Mouse (Mus musculus) hindbrain, embryonic 16.5 days (tissue): Measurements from ENCODE around the gene Lrrc3b. TPM values are rescaled to one million over a fixed set of nuclear protein-coding genes. Genes with fewer than 3 reads are reported as not detected.

ENCODE experiments used
- ATAC-seq: fragments of 200-750 bp; cut with Nextera tagmentation; 2 replicates; pipeline ENCODE4 v1.8.0; 2017; ENCODE audit warnings: moderate TSS enrichment, moderate library complexity
- H3K27ac ChIP-seq: fragments of 300-500 bp; sonication (generic); 2 replicates; pipeline ENCODE4 v1.5.1; 2014; ENCODE audit warnings: low read depth, mild to moderate bottlenecking, control low read depth, low read length, moderate library complexity
- H3K27me3 ChIP-seq: fragments of 300-500 bp; sonication (generic); replicated peaks from 2 replicates; pipeline ENCODE4 v1.6.1; 2014; ENCODE audit warnings: low read length; ENCODE audit not compliant: control insufficient read depth, insufficient read depth
- H3K36me3 ChIP-seq: fragments of 300-500 bp; sonication (generic); 2 replicates; pipeline ENCODE4 v1.6.1; 2014; ENCODE audit warnings: mild to moderate bottlenecking, low read length, moderate library complexity, mixed read lengths; ENCODE audit not compliant: control insufficient read depth, insufficient read depth
- H3K4me1 ChIP-seq: fragments of 300-500 bp; sonication (generic); 2 replicates; pipeline ENCODE4 v1.6.1; 2014; ENCODE audit warnings: low read depth, low read length; ENCODE audit not compliant: control insufficient read depth, insufficient read depth
- H3K4me2 ChIP-seq: fragments of 300-500 bp; sonication (generic); 2 replicates; pipeline ENCODE4 v1.6.1; 2014; ENCODE audit warnings: mild to moderate bottlenecking, low read length, control low read depth, moderate library complexity
- H3K4me3 ChIP-seq: fragments of 300-500 bp; sonication (generic); 2 replicates; pipeline ENCODE4 v1.5.1; 2014; ENCODE audit warnings: mild to moderate bottlenecking, low read length, control low read depth, moderate library complexity
- H3K9ac ChIP-seq: fragments of 300-500 bp; sonication (generic); 2 replicates; pipeline ENCODE4 v1.6.1; 2014; ENCODE audit warnings: low read depth, mild to moderate bottlenecking, control low read depth, low read length, moderate library complexity
- H3K9me3 ChIP-seq: fragments of 300-500 bp; sonication (generic); 2 replicates; pipeline ENCODE4 v1.6.1; 2014; ENCODE audit warnings: mild to moderate bottlenecking, low read length, moderate library complexity; ENCODE audit not compliant: control insufficient read depth
- WGBS: fragments of 180-500 bp; shearing (Covaris S2); extraction: QIAGEN DNeasy Blood & Tissue Kit; methylation state at CpG from one replicate; pipeline ENCODE4 v1.1.7; 2014; 5-methylcytosine and 5-hydroxymethylcytosine counted together
- polyA plus RNA-seq: library from polyadenylated mRNA; unstranded; fragments of >200 nt; fragmentation: Nextera tagmentation; extraction: Ambion mirVana; gene quantifications from 2 replicates; pipeline ENCODE4 v1.2.1, GENCODE M21; 2015

Gene Lrrc3b
- polyA plus RNA-seq: 31.4 and 34.5 TPM in 2 replicates

- under 1% methylated on average over 44 of the region's 51 CpGs for WGBS
- Histone ChIP-seq H3K4me1 (peaks cover 5% of the 10 kb centered on the region; the same call in 1 of the 2 replicates), H3K36me3 (no peaks in the 10 kb centered on the region), H3K4me3 (peak within 1 kb of the TSS; percentile 69), H3K4me2 (peak within 1 kb of the TSS; percentile 78), H3K9me3 (no peaks in the 10 kb centered on the region), H3K27ac (peak within 1 kb of the TSS; percentile 87), H3K9ac (peak within 1 kb of the TSS; percentile 77), H3K27me3 (no peaks in the 10 kb centered on the region)
- ATAC-seq: peak; percentile 96
Measured at GRCm38 (mm10) chr14:15438485-15439157, at the start of gene Lrrc3b. Lrrc3b (minus strand) TSS chr14:15438987.

- H3K4me1 ChIP-seq: no peaks in the 10 kb centered on the region
Measured at GRCm38 (mm10) chr14:15477668-15478067, 38.9 kb upstream of the Lrrc3b start.

GRCm38 (mm10) chr14:15438096-15438484, 697 bp downstream of the Lrrc3b start:
- peak overlapping the region; percentile 69 for H3K4me3 ChIP-seq
- H3K4me2 ChIP-seq: peak overlapping the region; percentile 78
- peak overlapping the region; percentile 77 for H3K9ac ChIP-seq
- whole genome bisulfite sequencing: under 1% methylated on average over 11 of the region's 11 CpGs
- ATAC-seq: peak; percentile 46
- H3K36me3 ChIP-seq: no peaks in the 10 kb centered on the region
- H3K27ac ChIP-seq: peak overlapping the region; percentile 87
- H3K9me3 ChIP-seq: no peaks in the 10 kb centered on the region
- peaks cover 5% of the 10 kb centered on the region; the same call in 1 of the 2 replicates for H3K4me1 ChIP-seq
- no peaks in the 10 kb centered on the region for H3K27me3 ChIP-seq

More at GRCm38 (mm10) chr14:15477668-15478067, 38.9 kb upstream of the Lrrc3b start:
- Histone ChIP-seq H3K4me3 (no peak overlapping the region), H3K9ac (no peak overlapping the region), H3K4me2 (no peak overlapping the region), H3K9me3 (no peaks in the 10 kb centered on the region), H3K27ac (no peak overlapping the region), H3K27me3 (no peaks in the 10 kb centered on the region), H3K36me3 (no peaks in the 10 kb centered on the region)
- no peak for ATAC-seq

GRCm38 (mm10) chr14:15437501-15437941, 1.3 kb downstream of the Lrrc3b start:
- peak; percentile 45 for ATAC-seq
- 4% methylated on average over 15 of the region's 15 CpGs for WGBS
- H3K9me3 ChIP-seq: no peaks in the 10 kb centered on the region
- H3K4me1 ChIP-seq: peaks cover 5% of the 10 kb centered on the region; the same call in 1 of the 2 replicates
- peak overlapping the region; percentile 77 for H3K9ac ChIP-seq
- H3K4me2 ChIP-seq: peak overlapping the region; percentile 78
- no peaks in the 10 kb centered on the region for H3K36me3 ChIP-seq
- peak overlapping the region; percentile 87 for H3K27ac ChIP-seq
- peak overlapping the region; percentile 69 for H3K4me3 ChIP-seq
- no peaks in the 10 kb centered on the region for H3K27me3 ChIP-seq

- H3K4me3 ChIP-seq: peak overlapping the region; percentile 69
- H3K27me3 ChIP-seq: no peaks in the 10 kb centered on the region
- H3K9ac ChIP-seq: peak overlapping the region; percentile 77
- H3K4me1 ChIP-seq: peaks cover 5% of the 10 kb centered on the region; the same call in 1 of the 2 replicates
- no peaks in the 10 kb centered on the region for H3K9me3 ChIP-seq
- H3K36me3 ChIP-seq: no peaks in the 10 kb centered on the region
- peak overlapping the region; percentile 87 for H3K27ac ChIP-seq
- H3K4me2 ChIP-seq: peak overlapping the region; percentile 78
- ATAC-seq: no peak
- 49% methylated on average over 4 of the region's 4 CpGs for WGBS
Measured at GRCm38 (mm10) chr14:15437046-15437445, 1.7 kb downstream of the Lrrc3b start.

- H3K27ac ChIP-seq: no peak overlapping the region
- no peaks in the 10 kb centered on the region for H3K9me3 ChIP-seq
- 93% methylated on average over 4 of the region's 4 CpGs for WGBS
- H3K9ac ChIP-seq: no peak overlapping the region; the same call in 1 of the 2 replicates
- no peaks in the 10 kb centered on the region for H3K27me3 ChIP-seq
- H3K4me3 ChIP-seq: peak overlapping the region; percentile 69
- H3K4me2 ChIP-seq: peak overlapping the region; percentile 78
- peaks cover 5% of the 10 kb centered on the region; the same call in 1 of the 2 replicates for H3K4me1 ChIP-seq
- ATAC-seq: no peak
- no peaks in the 10 kb centered on the region for H3K36me3 ChIP-seq
Measured at GRCm38 (mm10) chr14:15436586-15436985, 2.2 kb downstream of the Lrrc3b start.

GRCm38 (mm10) chr14:15432396-15432795, 6.4 kb downstream of the Lrrc3b start:
- 71% methylated on average over 1 of the region's 1 CpGs for WGBS
- ATAC-seq: no peak
- H3K27ac ChIP-seq: no peak overlapping the region
- H3K4me1 ChIP-seq: peaks cover 3% of the 10 kb centered on the region; the same call in 1 of the 2 replicates
- no peaks in the 10 kb centered on the region for H3K36me3 ChIP-seq
- no peak overlapping the region for H3K9ac ChIP-seq
- H3K27me3 ChIP-seq: no peaks in the 10 kb centered on the region
- H3K4me2 ChIP-seq: no peak overlapping the region
- no peaks in the 10 kb centered on the region for H3K9me3 ChIP-seq
- H3K4me3 ChIP-seq: no peak overlapping the region

GRCm38 (mm10) chr14:15421624-15422023, 17.2 kb downstream of the Lrrc3b start:
- H3K36me3 ChIP-seq: no peaks in the 10 kb centered on the region
- no peak overlapping the region for H3K4me2 ChIP-seq
- H3K4me1 ChIP-seq: no peaks in the 10 kb centered on the region
- H3K9me3 ChIP-seq: no peaks in the 10 kb centered on the region
- 79% methylated on average over 1 of the region's 1 CpGs for WGBS
- ATAC-seq: no peak
- H3K27ac ChIP-seq: no peak overlapping the region
- no peak overlapping the region for H3K4me3 ChIP-seq
- no peaks in the 10 kb centered on the region for H3K27me3 ChIP-seq
- H3K9ac ChIP-seq: no peak overlapping the region

- WGBS: 77% methylated on average over 8 of the region's 8 CpGs
- no peaks in the 10 kb centered on the region for H3K36me3 ChIP-seq
- no peak overlapping the region for H3K4me2 ChIP-seq
- H3K4me3 ChIP-seq: no peak overlapping the region
- ATAC-seq: no peak; the same call in 1 of the 2 replicates
- no peak overlapping the region for H3K9ac ChIP-seq
- no peak overlapping the region for H3K27ac ChIP-seq
- H3K9me3 ChIP-seq: no peaks in the 10 kb centered on the region
- H3K27me3 ChIP-seq: no peaks in the 10 kb centered on the region
- no peaks in the 10 kb centered on the region for H3K4me1 ChIP-seq
Measured at GRCm38 (mm10) chr14:15410686-15411534, 27.9 kb downstream of the Lrrc3b start.
